Mouse (Mus musculus) liver, embryonic 12.5 days (tissue): ENCODE measurements around the gene Mfsd5. TPM values are rescaled to one million over a fixed set of nuclear protein-coding genes. Genes with fewer than 3 reads are reported as not detected.

Experiments
- ATAC-seq: fragments of 200-750 bp; cut with Nextera tagmentation; 2 replicates; pipeline ENCODE4 v1.8.0; 2017; ENCODE audit warnings: moderate number of reproducible peaks, mild to moderate bottlenecking, moderate library complexity
- H3K27ac ChIP-seq: fragments of 300-500 bp; sonication (generic); 2 replicates; pipeline ENCODE4 v1.5.1; 2016; ENCODE audit warnings: mild to moderate bottlenecking
- H3K27me3 ChIP-seq: fragments of 300-500 bp; sonication (generic); replicated peaks from 2 replicates; pipeline ENCODE4 v1.6.1; 2016; ENCODE audit warnings: mild to moderate bottlenecking, moderate library complexity
- H3K36me3 ChIP-seq: fragments of 300-500 bp; sonication (generic); 2 replicates; pipeline ENCODE4 v1.6.1; 2016; ENCODE audit warnings: mild to moderate bottlenecking, moderate library complexity
- H3K4me1 ChIP-seq: fragments of 300-500 bp; sonication (generic); 2 replicates; pipeline ENCODE4 v1.6.1; 2016
- H3K4me2 ChIP-seq: fragments of 300-500 bp; sonication (generic); 2 replicates; pipeline ENCODE4 v1.6.1; 2016; ENCODE audit warnings: mild to moderate bottlenecking, moderate library complexity
- H3K4me3 ChIP-seq: fragments of 300-500 bp; sonication (generic); 2 replicates; pipeline ENCODE4 v1.5.1; 2016; ENCODE audit warnings: mild to moderate bottlenecking, moderate library complexity
- H3K9ac ChIP-seq: fragments of 300-500 bp; sonication (generic); 2 replicates; pipeline ENCODE4 v1.6.1; 2016; ENCODE audit warnings: mild to moderate bottlenecking, moderate library complexity
- H3K9me3 ChIP-seq: fragments of 300-500 bp; sonication (generic); replicated peaks from 2 replicates; pipeline ENCODE4 v1.6.1; 2016; ENCODE audit warnings: mild to moderate bottlenecking, moderate library complexity
- WGBS: fragments of 180-500 bp; shearing (Covaris S2); methylation state at CpG from one replicate; pipeline ENCODE4 v1.1.7; 2016; ENCODE audit not compliant: insufficient replicate concordance; 5-methylcytosine and 5-hydroxymethylcytosine counted together
- polyA plus RNA-seq: library from polyadenylated mRNA; unstranded; fragments of >200 nt; fragmentation: Nextera tagmentation; extraction: Ambion mirVana; gene quantifications from 2 replicates; pipeline ENCODE4 v1.2.1, GENCODE M21; 2016

Mfsd5 gene
- polyA plus RNA-seq, 1 experiment from 2014 or later = 41.6 TPM

DNA sequence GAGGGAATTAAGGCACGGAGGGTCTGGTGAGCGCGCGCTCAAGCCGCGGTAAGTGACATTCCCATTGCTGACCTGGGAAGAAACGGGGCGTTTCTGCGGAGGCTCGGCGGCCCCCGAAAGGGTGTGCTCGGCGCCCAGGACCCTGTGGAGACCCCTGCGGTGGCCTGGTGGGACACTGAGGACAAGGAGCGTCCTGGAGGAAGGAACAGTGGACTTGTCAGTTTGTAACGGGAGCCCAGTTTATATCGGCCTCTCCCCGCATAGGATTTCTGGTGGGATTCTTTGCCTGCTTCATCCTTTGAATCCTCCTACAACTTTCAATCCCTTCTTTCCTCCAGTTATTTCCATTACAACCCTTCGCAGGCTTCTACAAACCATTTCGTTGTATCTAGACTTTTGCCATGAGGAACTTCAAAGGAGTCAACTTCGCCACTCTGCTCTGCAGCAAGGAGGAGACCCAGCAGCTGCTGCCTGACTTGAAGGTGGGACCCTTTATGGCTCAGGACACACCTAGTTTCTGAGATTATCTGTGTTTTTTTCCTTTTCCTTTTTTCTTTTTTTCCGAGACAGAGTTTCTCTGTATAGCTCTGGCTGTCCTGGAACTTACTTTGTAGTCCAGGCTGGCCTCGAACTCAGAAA is 17.2 kb downstream of the Mfsd5 start:
- Histone ChIP-seq H3K4me1 (peaks cover 53% of the 10 kb centered on the region), H3K4me2 (peak overlapping the region; percentile 87), H3K27ac (peak overlapping the region; percentile 81), H3K9ac (peak overlapping the region; percentile 88), H3K36me3 (peaks cover 39% of the 10 kb centered on the region), H3K9me3 (no peaks in the 10 kb centered on the region), H3K4me3 (peak overlapping the region; percentile 99), H3K27me3 (no peaks in the 10 kb centered on the region)
- peak; percentile 48; the same call in 1 of the 2 replicates for ATAC-seq
- 3% methylated on average over 24 of the region's 24 CpGs for WGBS

DNA sequence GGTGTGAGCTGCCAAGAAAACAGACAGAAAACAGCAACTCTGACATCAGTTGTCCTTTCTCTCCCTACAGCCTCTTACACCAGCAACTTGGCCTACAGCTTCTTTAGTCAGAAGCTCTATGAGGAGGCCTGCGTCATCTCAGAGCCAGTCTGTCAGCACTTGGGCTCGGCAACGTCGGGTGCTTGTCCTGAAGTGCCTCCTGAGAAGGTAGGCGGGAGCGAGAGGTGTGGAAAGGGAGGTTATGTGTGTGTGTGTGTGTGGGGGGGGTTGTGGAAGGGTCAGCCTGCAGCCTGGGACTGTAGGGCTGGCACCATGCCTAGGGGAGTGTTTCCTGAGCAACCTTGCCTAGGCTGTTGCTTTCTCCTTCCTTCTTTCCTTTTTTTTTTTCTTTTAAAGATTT is 23.3 kb downstream of the Mfsd5 start:
- H3K27me3 ChIP-seq = no peaks in the 10 kb centered on the region
- peaks cover 25% of the 10 kb centered on the region for H3K4me1 ChIP-seq
- WGBS = 86% methylated on average over 6 of the region's 6 CpGs
- ATAC-seq = no peak
- H3K9ac ChIP-seq = no peak overlapping the region
- no peaks in the 10 kb centered on the region for H3K9me3 ChIP-seq
- H3K27ac ChIP-seq = no peak overlapping the region
- peaks cover 96% of the 10 kb centered on the region for H3K36me3 ChIP-seq
- H3K4me2 ChIP-seq = no peak overlapping the region
- H3K4me3 ChIP-seq = no peak overlapping the region

DNA sequence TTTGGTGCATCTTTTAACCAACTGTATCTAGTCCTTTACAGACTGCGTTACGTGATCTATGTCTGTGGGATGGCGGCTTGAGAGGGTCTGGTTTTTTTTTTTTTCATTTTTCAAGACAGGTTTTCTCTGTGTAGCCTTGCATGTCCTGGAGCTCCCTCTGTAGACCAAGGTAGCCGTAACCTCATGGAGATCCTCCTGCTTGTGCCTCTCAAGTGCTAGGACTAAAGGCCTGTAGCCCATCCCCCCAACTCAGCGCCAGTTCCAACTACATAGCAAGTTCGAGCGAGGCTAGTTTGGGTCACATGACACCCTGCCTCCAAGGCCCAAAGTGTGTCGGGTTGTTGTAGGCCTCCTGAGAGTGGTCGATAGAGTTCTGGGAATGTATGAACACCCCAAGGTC is 29.5 kb downstream of the Mfsd5 start:
- Histone ChIP-seq H3K4me1 (peaks cover 3% of the 10 kb centered on the region; the same call in 1 of the 2 replicates), H3K36me3 (peaks cover 98% of the 10 kb centered on the region), H3K27ac (no peak overlapping the region), H3K9ac (no peak overlapping the region), H3K4me2 (no peak overlapping the region), H3K4me3 (no peak overlapping the region), H3K9me3 (no peaks in the 10 kb centered on the region), H3K27me3 (no peaks in the 10 kb centered on the region)
- 87% methylated on average over 9 of the region's 9 CpGs for WGBS
- ATAC-seq = no peak

DNA sequence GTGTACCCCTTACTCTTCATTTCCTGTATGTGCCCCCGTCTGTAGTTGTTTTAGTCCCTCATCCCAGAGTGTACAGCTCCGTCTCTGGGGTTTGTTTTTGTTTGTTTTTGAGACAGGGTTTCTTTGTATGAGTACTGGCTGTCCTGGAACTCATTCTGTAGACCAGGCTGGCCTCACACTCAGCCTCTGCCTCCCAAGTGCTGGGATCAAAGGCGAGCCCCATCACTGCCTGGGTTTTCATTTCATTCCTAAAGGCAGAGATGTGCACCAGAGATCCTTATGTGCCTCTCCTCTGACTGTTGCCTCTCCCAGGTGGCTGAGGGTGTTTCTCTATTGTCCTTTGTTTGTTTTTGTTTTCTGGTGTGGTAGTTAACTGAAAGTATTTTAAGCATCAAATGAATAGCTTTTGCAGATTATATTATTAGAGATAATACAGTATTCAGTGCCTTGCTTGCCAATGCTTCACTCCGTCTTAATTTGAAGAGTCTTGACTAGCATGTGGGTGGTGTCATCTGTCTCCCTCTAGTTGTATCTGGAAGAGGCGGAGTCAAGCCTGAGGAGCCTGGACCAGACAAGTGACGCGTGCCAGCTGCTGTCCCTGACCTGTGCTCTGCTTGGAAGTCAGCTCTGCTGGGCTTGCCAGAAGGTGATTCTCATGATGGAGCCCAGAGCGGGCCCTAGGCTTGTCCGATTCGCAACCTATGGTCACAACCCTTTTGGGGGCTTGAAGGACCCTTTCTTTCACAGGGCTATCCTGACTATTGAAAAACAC is 31.0 kb downstream of the Mfsd5 start:
- H3K4me1 ChIP-seq = peaks cover 3% of the 10 kb centered on the region; the same call in 1 of the 2 replicates
- H3K9ac ChIP-seq = no peak overlapping the region
- no peak for ATAC-seq
- no peaks in the 10 kb centered on the region for H3K27me3 ChIP-seq
- no peak overlapping the region for H3K27ac ChIP-seq
- 85% methylated on average over 10 of the region's 10 CpGs for WGBS
- no peak overlapping the region for H3K4me3 ChIP-seq
- H3K36me3 ChIP-seq = peaks cover 98% of the 10 kb centered on the region
- no peak overlapping the region for H3K4me2 ChIP-seq
- no peaks in the 10 kb centered on the region for H3K9me3 ChIP-seq

DNA sequence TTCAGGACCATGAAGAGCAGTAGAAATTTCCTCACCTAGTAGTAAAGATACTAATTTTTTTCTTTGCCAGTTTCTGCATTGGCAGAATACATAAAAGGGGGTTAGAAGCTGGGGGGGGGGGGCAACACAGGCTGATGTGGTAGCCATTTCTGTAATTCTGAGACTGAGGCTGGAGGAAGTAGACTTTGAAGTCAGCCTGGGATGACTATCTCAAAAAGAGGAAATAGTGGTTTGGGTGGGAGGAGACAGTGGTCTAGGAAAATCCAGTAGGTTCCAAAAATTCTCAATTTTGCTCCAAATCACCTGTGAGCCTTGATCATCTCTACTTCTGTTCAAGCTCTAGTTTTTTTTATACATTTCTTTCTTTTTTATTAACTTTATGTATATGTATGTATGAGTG is 32.2 kb downstream of the Mfsd5 start:
- H3K4me2 ChIP-seq = no peak overlapping the region
- H3K27me3 ChIP-seq = no peaks in the 10 kb centered on the region
- H3K4me1 ChIP-seq = no peaks in the 10 kb centered on the region
- H3K27ac ChIP-seq = no peak overlapping the region
- no peak for ATAC-seq
- H3K9ac ChIP-seq = no peak overlapping the region
- no peaks in the 10 kb centered on the region for H3K9me3 ChIP-seq
- peaks cover 98% of the 10 kb centered on the region for H3K36me3 ChIP-seq
- no peak overlapping the region for H3K4me3 ChIP-seq

DNA sequence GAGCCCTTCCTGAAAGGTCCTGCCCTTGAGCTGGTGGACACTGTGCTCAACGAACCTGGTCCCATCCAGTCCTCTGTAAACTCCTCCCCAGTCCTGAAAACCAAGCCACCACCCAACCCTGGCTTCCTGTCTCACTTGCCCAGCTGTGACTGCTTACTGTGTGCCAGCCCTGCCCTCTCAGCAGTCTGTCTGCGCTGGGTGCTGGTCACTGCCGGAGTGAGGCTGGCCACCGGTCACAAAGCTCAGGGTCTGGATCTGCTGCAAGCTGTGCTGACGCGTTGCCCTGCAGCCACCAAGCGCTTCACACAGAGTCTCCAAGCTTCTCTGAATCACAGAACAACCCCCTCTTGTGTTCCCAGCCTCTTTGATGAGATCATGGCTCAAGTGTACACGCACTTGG is 36.0 kb downstream of the Mfsd5 start:
- no peak for ATAC-seq
- Histone ChIP-seq H3K4me1 (no peaks in the 10 kb centered on the region), H3K4me3 (no peak overlapping the region), H3K9me3 (no peaks in the 10 kb centered on the region), H3K4me2 (no peak overlapping the region), H3K27me3 (no peaks in the 10 kb centered on the region), H3K9ac (no peak overlapping the region), H3K36me3 (peaks cover 98% of the 10 kb centered on the region), H3K27ac (no peak overlapping the region)
- WGBS = 90% methylated on average over 8 of the region's 8 CpGs

DNA sequence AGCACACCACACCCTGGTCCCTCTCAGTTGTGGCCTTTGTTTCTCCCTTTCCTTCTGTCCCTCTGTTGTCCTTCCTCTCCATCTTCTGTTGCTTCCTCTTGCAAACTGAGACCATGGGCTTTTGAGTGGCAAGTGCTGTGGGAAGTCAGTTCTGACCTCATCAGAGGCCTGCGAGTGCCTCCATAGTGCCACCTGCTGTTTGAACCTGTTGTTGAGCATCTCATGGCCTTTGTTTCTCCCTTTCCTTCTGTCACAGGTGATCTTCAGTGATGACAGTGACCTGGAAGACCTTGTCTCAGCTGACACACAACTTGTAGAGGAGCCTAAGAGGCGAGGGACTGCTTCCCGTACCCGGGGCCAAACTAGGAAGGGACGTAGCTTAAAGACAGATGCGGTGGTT is 37.0 kb downstream of the Mfsd5 start:
- H3K9ac ChIP-seq = no peak overlapping the region
- no peak for ATAC-seq
- WGBS = 79% methylated on average over 6 of the region's 6 CpGs
- no peaks in the 10 kb centered on the region for H3K9me3 ChIP-seq
- no peaks in the 10 kb centered on the region for H3K4me1 ChIP-seq
- peaks cover 98% of the 10 kb centered on the region for H3K36me3 ChIP-seq
- H3K4me2 ChIP-seq = no peak overlapping the region
- H3K27me3 ChIP-seq = no peaks in the 10 kb centered on the region
- no peak overlapping the region for H3K27ac ChIP-seq
- no peak overlapping the region for H3K4me3 ChIP-seq

DNA sequence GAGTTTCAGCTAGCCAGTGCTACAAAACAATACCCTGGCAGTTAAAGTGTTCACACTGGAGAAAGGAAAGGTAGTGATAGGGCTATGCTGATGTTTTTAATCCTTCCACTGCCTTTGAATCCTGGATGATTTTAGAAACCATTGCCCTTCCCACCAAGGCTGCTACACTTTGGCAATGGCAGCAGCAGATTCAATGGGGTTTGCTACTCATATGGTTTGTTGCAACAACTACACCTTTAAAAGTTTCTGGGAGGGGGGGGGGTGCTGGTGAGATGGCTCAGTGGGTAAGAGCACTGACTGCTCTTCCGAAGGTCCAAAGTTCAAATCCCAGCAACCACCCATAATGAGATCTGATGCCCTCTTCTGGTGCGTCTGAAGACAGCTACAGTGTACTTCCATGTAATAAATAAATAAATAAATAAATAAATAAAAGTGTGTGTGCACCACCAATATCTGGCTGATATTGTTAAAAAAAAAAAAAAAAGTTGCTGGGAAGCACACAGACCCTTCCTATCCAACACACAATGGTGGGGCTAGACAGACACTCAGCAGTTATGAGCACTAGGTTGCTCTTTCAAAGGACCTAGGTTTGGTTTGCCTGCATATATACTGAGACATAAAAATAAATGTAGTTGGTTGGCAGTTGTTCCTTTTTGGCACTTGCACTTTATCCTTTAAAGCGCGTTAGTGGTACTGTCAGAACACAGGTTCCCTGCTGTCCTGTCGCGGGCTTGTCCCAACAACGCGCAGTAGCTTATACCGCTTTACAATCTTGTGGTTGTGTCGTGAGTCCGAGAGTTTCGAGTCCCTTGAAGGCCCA is 45.6 kb downstream of the Mfsd5 start:
- peak overlapping the region; percentile 49; the same call in 1 of the 2 replicates for H3K27ac ChIP-seq
- peak overlapping the region; percentile 73 for H3K4me2 ChIP-seq
- H3K27me3 ChIP-seq = no peaks in the 10 kb centered on the region
- H3K4me3 ChIP-seq = peak overlapping the region; percentile 75
- no peak overlapping the region for H3K9ac ChIP-seq
- ATAC-seq = no peak
- 72% methylated on average over 12 of the region's 12 CpGs for WGBS
- H3K4me1 ChIP-seq = peaks cover 18% of the 10 kb centered on the region
- H3K36me3 ChIP-seq = peaks cover 68% of the 10 kb centered on the region
- no peaks in the 10 kb centered on the region for H3K9me3 ChIP-seq

DNA sequence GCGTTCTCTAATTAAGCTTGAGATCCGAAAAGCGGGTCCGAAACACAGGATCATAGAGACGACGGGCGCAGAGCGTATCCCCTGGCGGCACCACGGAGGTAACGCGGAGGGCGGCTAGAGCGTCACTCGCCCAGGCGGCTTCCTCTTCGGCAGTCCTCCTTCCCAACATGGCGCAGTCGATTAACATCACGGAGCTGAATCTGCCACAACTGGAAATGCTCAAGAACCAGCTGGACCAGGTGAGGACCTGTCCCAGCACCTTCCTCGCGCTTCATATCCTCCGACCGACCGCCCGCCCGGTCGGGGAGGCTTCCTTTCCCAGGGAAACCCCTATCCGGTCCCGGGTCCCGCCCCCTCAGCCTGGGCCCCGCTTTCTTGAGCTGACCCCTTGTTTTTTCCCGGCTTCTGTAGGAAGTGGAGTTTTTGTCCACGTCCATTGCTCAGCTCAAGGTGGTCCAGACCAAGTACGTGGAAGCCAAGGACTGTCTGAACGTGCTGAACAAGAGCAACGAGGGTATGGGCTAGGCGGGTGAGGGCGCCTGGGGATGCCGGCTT is 46.8 kb downstream of the Mfsd5 start, which contains the start of gene Pfdn5:
Gene Pfdn5 (plus strand): TSS at position 95 of the 555 bp plus-strand sequence.
- Histone ChIP-seq H3K4me3 (peak within 1 kb of the TSS; percentile 75), H3K4me2 (peak within 1 kb of the TSS; percentile 73), H3K9ac (peak within 1 kb of the TSS; percentile 78), H3K36me3 (peaks cover 65% of the 10 kb centered on the region), H3K4me1 (peaks cover 23% of the 10 kb centered on the region), H3K9me3 (no peaks in the 10 kb centered on the region), H3K27me3 (no peaks in the 10 kb centered on the region), H3K27ac (peak within 1 kb of the TSS; percentile 72)
- ATAC-seq = peak; percentile 91
- WGBS = under 1% methylated on average over 40 of the region's 40 CpGs

DNA sequence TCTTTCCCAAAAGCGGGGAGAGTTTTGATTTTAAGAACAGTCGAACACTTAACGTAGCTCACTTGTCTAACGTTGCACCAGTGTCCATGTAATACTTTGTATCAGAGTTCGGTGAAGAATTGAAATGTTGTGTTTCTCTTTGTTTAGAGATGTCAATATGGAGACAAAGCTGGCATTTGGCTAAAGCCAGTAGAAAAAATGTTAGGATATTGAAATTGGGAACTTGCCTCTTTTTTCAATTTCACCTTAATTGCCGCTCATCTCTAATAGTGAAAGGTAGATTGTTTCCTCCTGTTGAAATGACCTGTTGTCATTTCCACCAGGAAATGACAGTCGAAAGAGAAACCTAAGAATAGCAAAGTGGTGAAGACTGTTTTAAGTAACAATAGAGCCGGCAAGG is 47.6 kb downstream of the Mfsd5 start:
- no peak overlapping the region for H3K27ac ChIP-seq
- H3K4me3 ChIP-seq = peak overlapping the region; percentile 75
- peaks cover 57% of the 10 kb centered on the region for H3K36me3 ChIP-seq
- H3K4me1 ChIP-seq = peaks cover 27% of the 10 kb centered on the region
- WGBS = 50% methylated on average over 8 of the region's 8 CpGs
- H3K27me3 ChIP-seq = no peaks in the 10 kb centered on the region
- H3K9ac ChIP-seq = peak overlapping the region; percentile 78
- peak overlapping the region; percentile 73 for H3K4me2 ChIP-seq
- H3K9me3 ChIP-seq = no peaks in the 10 kb centered on the region
- ATAC-seq = no peak
